Mouse (Mus musculus) heart, embryonic 14.5 days (tissue): ENCODE results near the gene Ints6. TPM values are rescaled to one million over a fixed set of nuclear protein-coding genes. Genes with fewer than 3 reads are reported as not detected.

Source experiments
- ATAC-seq: fragments of 200-750 bp; cut with Nextera tagmentation; 2 replicates; pipeline ENCODE4 v1.8.0; 2017; ENCODE audit warnings: low read depth, moderate TSS enrichment; ENCODE audit not compliant: insufficient number of reproducible peaks, insufficient read depth, low FRiP score
- H3K27ac ChIP-seq, 2 experiments: fragments of 200-500 bp in 1 of 2; fragments of 300-500 bp in 1 of 2; sonication (generic) in 1 of 2; replicated peaks in 1 of 2; 2 replicates each; pipeline ENCODE4 v1.5.1; 2012 to 2014; ENCODE audit warnings: low read depth in 2 of 2, low read length in 2 of 2, control low read depth in 1 of 2, mild to moderate bottlenecking in 1 of 2, mixed read lengths in 1 of 2; ENCODE audit not compliant: control insufficient read depth in 1 of 2, insufficient read depth in 1 of 2
- H3K27me3 ChIP-seq: fragments of 300-500 bp; sonication (generic); 2 replicates; pipeline ENCODE4 v1.6.1; 2014; ENCODE audit warnings: mild to moderate bottlenecking, low read length, control low read depth; ENCODE audit not compliant: control insufficient read depth, insufficient read depth
- H3K36me3 ChIP-seq: fragments of 300-500 bp; sonication (generic); 2 replicates; pipeline ENCODE4 v1.6.1; 2014; ENCODE audit warnings: mild to moderate bottlenecking, control low read depth, low read length, mixed read lengths; ENCODE audit not compliant: control insufficient read depth, insufficient read depth
- H3K4me1 ChIP-seq, 2 experiments: fragments of 200-500 bp in 1 of 2; fragments of 300-500 bp in 1 of 2; sonication (generic) in 1 of 2; 2 replicates each; pipeline ENCODE4 v1.6.1; 2012 to 2014; ENCODE audit warnings: low read length in 2 of 2, control low read depth in 1 of 2, mixed read lengths in 1 of 2; ENCODE audit not compliant: control insufficient read depth in 2 of 2, insufficient read depth in 2 of 2
- H3K4me2 ChIP-seq: fragments of 300-500 bp; sonication (generic); 2 replicates; pipeline ENCODE4 v1.6.1; 2014; ENCODE audit warnings: mild to moderate bottlenecking, low read length
- H3K4me3 ChIP-seq, 2 experiments: fragments of 200-500 bp in 1 of 2; fragments of 300-500 bp in 1 of 2; sonication (generic) in 1 of 2; 2 replicates each; pipeline ENCODE4 v1.5.1; 2012 to 2014; ENCODE audit warnings: low read length in 2 of 2, mild to moderate bottlenecking in 2 of 2, control low read depth in 1 of 2, low read depth in 1 of 2, moderate library complexity in 1 of 2; ENCODE audit not compliant: control insufficient read depth in 1 of 2, insufficient read depth in 1 of 2
- H3K9ac ChIP-seq: fragments of 300-500 bp; sonication (generic); 2 replicates; pipeline ENCODE4 v1.6.1; 2014; ENCODE audit warnings: mild to moderate bottlenecking, low read length
- H3K9me3 ChIP-seq: fragments of 300-500 bp; sonication (generic); 2 replicates; pipeline ENCODE4 v1.6.1; 2016; ENCODE audit warnings: low read length, control low read depth; ENCODE audit not compliant: control insufficient read depth
- WGBS: fragments of 180-500 bp; shearing (Covaris S2); extraction: QIAGEN DNeasy Blood & Tissue Kit; methylation state at CpG from one replicate; pipeline ENCODE4 v1.1.7; 2014; 5-methylcytosine and 5-hydroxymethylcytosine counted together
- polyA plus RNA-seq: library from polyadenylated mRNA; unstranded; fragments of >200 nt; fragmentation: Nextera tagmentation; extraction: Ambion mirVana; gene quantifications from 2 replicates; pipeline ENCODE4 v1.2.1, GENCODE M21; 2014

Ints6 gene
- 21.3 and 23.7 TPM in 2 replicates for polyA plus RNA-seq

- under 1% methylated on average over 69 of the region's 72 CpGs for WGBS
- H3K9ac ChIP-seq, result peak within 1 kb of the TSS; percentile 100
- H3K4me3 ChIP-seq, result peak within 1 kb of the TSS; percentile 98 to 99
- H3K4me1 ChIP-seq, result peaks cover 0 to 19% of the 10 kb centered on the region in 2 experiments; a peak in 2 of 4 replicates
- H3K27me3 ChIP-seq, result no peaks in the 10 kb centered on the region
- H3K27ac ChIP-seq, result peak within 1 kb of the TSS; percentile 99 to 100
- peak; percentile 96 for ATAC-seq
- H3K36me3 ChIP-seq, result peaks cover 23% of the 10 kb centered on the region
- no peaks in the 10 kb centered on the region for H3K9me3 ChIP-seq
- peak within 1 kb of the TSS; percentile 87 for H3K4me2 ChIP-seq
Measured at GRCm38 (mm10) chr14:62761036-62761881, at the start of gene Ints6. TSS of gene Ints6 (minus strand) at chr14:62761169.

- no peak overlapping the region for H3K27ac ChIP-seq
- H3K4me3 ChIP-seq, result no peak overlapping the region
- no peak overlapping the region for H3K4me2 ChIP-seq
- no peaks in the 10 kb centered on the region for H3K27me3 ChIP-seq
- no peaks in the 10 kb centered on the region for H3K36me3 ChIP-seq
- H3K9me3 ChIP-seq, result no peaks in the 10 kb centered on the region
- ATAC-seq, result no peak
- WGBS, result 56% methylated on average over 7 of the region's 7 CpGs
- H3K9ac ChIP-seq, result no peak overlapping the region
- peaks cover 0 to 4% of the 10 kb centered on the region in 2 experiments; a peak in 1 of 4 replicates for H3K4me1 ChIP-seq
Measured at GRCm38 (mm10) chr14:62808661-62809523, 47.9 kb upstream of the Ints6 start.

GRCm38 (mm10) chr14:62806921-62807320, 46.0 kb upstream of the Ints6 start:
- ATAC-seq, result no peak; the same call in 1 of the 2 replicates
- WGBS, result 43% methylated on average over 3 of the region's 3 CpGs
- no peak overlapping the region for H3K27ac ChIP-seq
- no peaks in the 10 kb centered on the region for H3K36me3 ChIP-seq
- no peaks in the 10 kb centered on the region for H3K9me3 ChIP-seq
- no peak overlapping the region for H3K4me2 ChIP-seq
- no peak overlapping the region for H3K9ac ChIP-seq
- no peak overlapping the region for H3K4me3 ChIP-seq
- no peaks in the 10 kb centered on the region for H3K4me1 ChIP-seq
- H3K27me3 ChIP-seq, result no peaks in the 10 kb centered on the region

GRCm38 (mm10) chr14:62803204-62803603, 42.2 kb upstream of the Ints6 start:
- no peak overlapping the region for H3K4me2 ChIP-seq
- 71% methylated on average over 5 of the region's 5 CpGs for WGBS
- H3K27ac ChIP-seq, result no peak overlapping the region
- ATAC-seq, result no peak
- H3K4me1 ChIP-seq, result peaks cover 0 to 2% of the 10 kb centered on the region in 2 experiments; a peak in 1 of 4 replicates
- H3K9ac ChIP-seq, result no peak overlapping the region
- no peak overlapping the region for H3K4me3 ChIP-seq
- no peaks in the 10 kb centered on the region for H3K9me3 ChIP-seq
- H3K36me3 ChIP-seq, result no peaks in the 10 kb centered on the region
- no peaks in the 10 kb centered on the region for H3K27me3 ChIP-seq

- no peaks in the 10 kb centered on the region for H3K27me3 ChIP-seq
- 55% methylated on average over 3 of the region's 3 CpGs for WGBS
- no peak overlapping the region for H3K27ac ChIP-seq
- H3K4me2 ChIP-seq, result no peak overlapping the region
- H3K9ac ChIP-seq, result no peak overlapping the region
- no peak for ATAC-seq
- H3K36me3 ChIP-seq, result no peaks in the 10 kb centered on the region
- no peak overlapping the region for H3K4me3 ChIP-seq
- no peaks in the 10 kb centered on the region for H3K9me3 ChIP-seq
- H3K4me1 ChIP-seq, result peaks cover 0 to 2% of the 10 kb centered on the region in 2 experiments; a peak in 1 of 4 replicates
Measured at GRCm38 (mm10) chr14:62800791-62801190, 39.8 kb upstream of the Ints6 start.

GRCm38 (mm10) chr14:62798608-62799101, 37.7 kb upstream of the Ints6 start:
- ATAC-seq, result no peak
- Histone ChIP-seq H3K9ac (no peak overlapping the region), H3K27ac (no peak overlapping the region), H3K36me3 (no peaks in the 10 kb centered on the region), H3K4me3 (peak overlapping the region; percentile 21 to 40; a peak in 3 of 4 replicates), H3K4me2 (peak overlapping the region; percentile 59), H3K9me3 (no peaks in the 10 kb centered on the region), H3K27me3 (no peaks in the 10 kb centered on the region), H3K4me1 (peaks cover 0 to 2% of the 10 kb centered on the region in 2 experiments; a peak in 1 of 4 replicates)
- 6% methylated on average over 4 of the region's 4 CpGs for WGBS

- H3K9me3 ChIP-seq, result no peaks in the 10 kb centered on the region
- 57% methylated on average over 7 of the region's 7 CpGs for WGBS
Measured at GRCm38 (mm10) chr14:62795719-62796118, 34.8 kb upstream of the Ints6 start.

More at GRCm38 (mm10) chr14:62795719-62796118, 34.8 kb upstream of the Ints6 start:
- no peak for ATAC-seq
- H3K27ac ChIP-seq, result no peak overlapping the region
- no peak overlapping the region for H3K9ac ChIP-seq
- peaks cover 0 to 2% of the 10 kb centered on the region in 2 experiments; a peak in 1 of 4 replicates for H3K4me1 ChIP-seq
- no peaks in the 10 kb centered on the region for H3K27me3 ChIP-seq
- no peak overlapping the region for H3K4me3 ChIP-seq
- H3K36me3 ChIP-seq, result no peaks in the 10 kb centered on the region
- no peak overlapping the region for H3K4me2 ChIP-seq
